7 mouse cellular contexts compared by ENCODE assay signal in the genomic region with DNA sequence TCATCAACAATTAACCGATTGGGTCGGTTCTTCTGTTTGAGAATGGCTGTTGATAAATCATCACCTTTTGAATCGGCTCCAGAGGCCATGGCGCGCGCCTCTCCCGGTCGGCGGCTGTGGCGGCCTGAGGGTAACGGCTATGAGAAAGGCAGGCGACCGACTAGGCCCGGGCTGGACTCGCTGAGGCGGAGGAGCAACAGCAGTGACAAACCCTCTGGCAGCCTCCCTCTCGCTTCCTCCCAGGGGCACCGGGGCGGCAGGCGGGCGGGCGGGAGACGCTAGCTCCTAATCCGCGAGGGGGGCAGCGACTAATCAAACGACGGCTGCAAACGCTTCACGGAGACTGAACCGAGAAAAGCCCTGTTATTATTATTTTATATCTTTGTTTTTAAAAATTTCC.
DNase-seq lines count a peak whose midpoint lies in the region; ATAC-seq lines count a peak whose summit lies in the region.
"Not testable (repeated sequence)": the region's sequence is repeated elsewhere in the genome, so short reads cannot be mapped to it uniquely, and the experiment has no call there.

No protein-coding gene starts in this region.

- not testable (repeated sequence) for H3K36me3 ChIP-seq in embryonic facial prominence, embryonic 14.5 days (ENCODE audit: control insufficient read depth, insufficient read depth, low read length); intestine, embryonic 15.5 days; midbrain, embryonic 13.5 days

- 88% methylated on average over 21 of the region's 31 CpGs for WGBS in embryonic facial prominence, embryonic 14.5 days
- 88% methylated on average over 30 of the region's 31 CpGs for WGBS in intestine, embryonic 15.5 days
- 87% methylated on average over 27 of the region's 31 CpGs for WGBS in midbrain, embryonic 13.5 days

- not testable (repeated sequence) for H3K27me3 ChIP-seq in embryonic facial prominence, embryonic 14.5 days (replicated peaks; ENCODE audit: control insufficient read depth, insufficient read depth, low read length); intestine, embryonic 15.5 days (replicated peaks); midbrain, embryonic 13.5 days

- H3K4me3 ChIP-seq in embryonic facial prominence, embryonic 14.5 days (ENCODE audit: low read depth, low read length); intestine, embryonic 15.5 days (replicated peaks); midbrain, embryonic 13.5 days (replicated peaks): not testable (repeated sequence)

- intact Hi-C loops in left cerebral cortex, postnatal 4 days (cut with DNase I) = not testable (repeated sequence)

- not testable (repeated sequence) for H3K9me3 ChIP-seq in embryonic facial prominence, embryonic 14.5 days (ENCODE audit: control insufficient read depth, low read length); intestine, embryonic 15.5 days; midbrain, embryonic 13.5 days

- H3K9ac ChIP-seq in embryonic facial prominence, embryonic 14.5 days (ENCODE audit: low read depth, low read length); intestine, embryonic 15.5 days; midbrain, embryonic 13.5 days (replicated peaks): not testable (repeated sequence)

- not testable (repeated sequence) for H3K4me1 ChIP-seq in embryonic facial prominence, embryonic 14.5 days (ENCODE audit: control insufficient read depth, insufficient read depth, low read length); intestine, embryonic 15.5 days (replicated peaks); midbrain, embryonic 13.5 days (replicated peaks)

- not testable (repeated sequence) for H3K4me2 ChIP-seq in embryonic facial prominence, embryonic 14.5 days (ENCODE audit: low read depth, low read length); intestine, embryonic 15.5 days (replicated peaks); midbrain, embryonic 13.5 days (replicated peaks)

- H3K27ac ChIP-seq in embryonic facial prominence, embryonic 14.5 days (replicated peaks; ENCODE audit: low read depth, low read length); intestine, embryonic 15.5 days; midbrain, embryonic 13.5 days: not testable (repeated sequence)

- DNase-seq in adrenal gland, postnatal 25 days = peak; percentile 1
- not testable (repeated sequence) for DNase-seq in embryonic facial prominence, embryonic 14.5 days (ENCODE audit: low spot score)
- DNase-seq in left cerebral cortex, postnatal 4 days = peak; percentile 11
- DNase-seq in spleen, postnatal 4 days (ENCODE audit: low spot score in 2 of 2) = peak; percentile 16 to 63

- peak; percentile 47; the same call in 1 of the 2 replicates for ATAC-seq in embryonic facial prominence, embryonic 14.5 days (ENCODE audit: low read depth)
- ATAC-seq in granulocyte monocyte progenitor cell, adult 5-6 weeks (replicated peaks; ENCODE audit: poor library complexity, severe bottlenecking) = peak; percentile 99
- ATAC-seq in intestine, embryonic 15.5 days = 0 out of 2 replicates have a peak, but pooled peaks have one; percentile 53
- peak; percentile 60; the same call in 1 of the 2 replicates for ATAC-seq in midbrain, embryonic 13.5 days

Comparison
In these comparisons a context has a peak if more than half of its experiments do, and no peak if none do; other contexts are left out.
1. ATAC-seq: peak in every context shown above with its lines; median percentile 99 in granulocyte monocyte progenitor cell, adult 5-6 weeks; 60 in midbrain, embryonic 13.5 days; 53 in intestine, embryonic 15.5 days; 47 in embryonic facial prominence, embryonic 14.5 days.